Mouse (Mus musculus) embryonic fibroblast, embryonic 13.5 days (primary cell): ENCODE measurements around the gene Meis2.

Experiments
- CTCF ChIP-seq: IDR thresholded peaks from 2 replicates; pipeline ENCODE4 v1.5.1; 2011; ENCODE audit warnings: mild to moderate bottlenecking, control low read depth, low read length, moderate library complexity, borderline replicate concordance; ENCODE audit not compliant: insufficient read depth
- POLR2A ChIP-seq: IDR thresholded peaks from 2 replicates; pipeline ENCODE4 v1.6.1; 2011; ENCODE audit warnings: low read depth, mild to moderate bottlenecking, control low read depth, low read length, moderate library complexity

DNA sequence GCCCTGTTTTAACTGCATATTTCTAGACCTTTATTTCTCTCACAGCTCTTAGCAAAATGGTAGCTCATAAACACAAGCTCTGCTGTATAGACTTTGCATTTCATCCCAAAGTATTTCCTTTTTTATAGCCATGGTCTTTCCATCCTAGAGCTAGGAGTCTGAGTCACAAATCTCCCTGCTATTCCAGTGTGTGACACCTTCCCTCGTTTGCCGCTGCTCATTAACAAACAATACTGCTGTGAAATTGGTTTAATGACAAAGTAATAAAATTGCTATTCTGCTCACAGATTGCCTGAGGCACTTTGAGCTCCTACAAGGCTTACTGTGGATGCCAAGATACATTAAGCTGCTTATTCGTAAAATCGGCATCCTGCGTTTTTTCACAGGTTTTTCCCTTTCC lies 168.1 kb downstream of the Meis2 start:
- TF ChIP-seq CTCF (no peak), POLR2A (no peak)
